23 mouse cellular contexts compared by ENCODE assay signal in the genomic region with DNA sequence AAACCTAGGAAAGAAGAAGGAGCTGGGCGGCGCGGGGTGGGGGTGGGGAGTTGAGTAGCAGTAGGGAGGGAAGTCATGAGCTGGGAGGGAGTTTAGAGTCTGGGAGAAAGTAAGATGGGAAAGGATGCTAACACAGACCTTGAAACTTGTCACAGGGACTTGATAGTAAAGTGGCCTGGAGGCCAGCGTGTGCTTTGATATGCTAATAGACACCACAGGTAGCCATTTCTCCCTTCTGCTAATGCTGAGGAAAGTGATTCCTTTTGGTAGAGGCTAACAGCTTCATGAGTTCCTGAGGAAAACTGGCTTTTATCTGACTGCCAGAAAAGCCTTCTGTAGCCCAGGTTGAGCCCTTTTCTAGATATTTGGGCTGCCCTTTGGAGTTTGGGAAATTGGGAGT. TPM values are rescaled to one million over a fixed set of nuclear protein-coding genes. Genes with fewer than 3 reads are reported as not detected.
DNase-seq lines count a peak whose midpoint lies in the region; ATAC-seq and TF ChIP-seq lines count a peak whose summit lies in the region.
"Had no signal": no experiment of that assay in that cellular context is flagged by ENCODE, and none has a peak within 500 bp of the region (broad histone marks: within the 10 kb centered on the region; RNA-seq: fewer than 3 reads in every experiment).

No protein-coding gene starts in this region.

- no peak overlapping the region for H3K4me2 ChIP-seq in midbrain, embryonic 14.5 days (ENCODE audit: low read length)
- no peak overlapping the region for H3K4me2 ChIP-seq in midbrain, embryonic 15.5 days
- H3K4me2 ChIP-seq in liver, embryonic 12.5 days, result no peak overlapping the region
- H3K4me2 ChIP-seq: embryonic facial prominence, embryonic 13.5 days; embryonic facial prominence, embryonic 15.5 days; forebrain, embryonic 12.5 days had no signal

- H3K27me3 ChIP-seq in midbrain, embryonic 14.5 days (ENCODE audit: control insufficient read depth, insufficient read depth, low read length), result no peaks in the 10 kb centered on the region
- no peaks in the 10 kb centered on the region for H3K27me3 ChIP-seq in midbrain, embryonic 15.5 days (replicated peaks)
- H3K27me3 ChIP-seq in liver, embryonic 12.5 days (replicated peaks), result no peaks in the 10 kb centered on the region
- H3K27me3 ChIP-seq: embryonic facial prominence, embryonic 13.5 days; embryonic facial prominence, embryonic 15.5 days; forebrain, embryonic 12.5 days had no signal

- peak; percentile 34 for DNase-seq in midbrain, embryonic 14.5 days
- peak; percentile 41 for DNase-seq in ES-E14 (ENCODE audit: low read depth, low spot score)
- DNase-seq in ZHBTc4 (ENCODE audit: low read depth, low spot score), result peak; percentile 81
- no peak for DNase-seq in cerebellum, postnatal 14 days
- DNase-seq in lung, adult 2 months, result no peak
- DNase-seq: adrenal gland, adult 2 months; adrenal gland, postnatal 10 days; adrenal gland, postnatal 25 days; cerebellum, adult 11-12 months; cerebellum, adult 2 months; cerebellum, adult 9-10 months; cerebellum, postnatal 10 days; cerebellum, postnatal 36 days; embryo, embryonic 11 days had no signal

- H3K9me3 ChIP-seq in midbrain, embryonic 14.5 days (ENCODE audit: control insufficient read depth, low read length), result no peaks in the 10 kb centered on the region
- no peaks in the 10 kb centered on the region for H3K9me3 ChIP-seq in midbrain, embryonic 15.5 days
- H3K9me3 ChIP-seq in ES-E14 (ENCODE audit: control insufficient read depth, insufficient read depth, low read depth, low read length), result no peaks in the 10 kb centered on the region
- no peaks in the 10 kb centered on the region for H3K9me3 ChIP-seq in liver, embryonic 12.5 days (replicated peaks)
- H3K9me3 ChIP-seq: embryonic facial prominence, embryonic 13.5 days; embryonic facial prominence, embryonic 15.5 days; forebrain, embryonic 10.5 days; forebrain, embryonic 12.5 days had no signal

- in situ Hi-C loops in ES-E14 (cut with MboI; ENCODE audit: low sequenced_read_pairs in 2 of 2, unreplicated experiment in 2 of 2), result no loop called here

- 8% methylated on average over 4 of the region's 4 CpGs for WGBS in midbrain, embryonic 14.5 days
- 7% methylated on average over 4 of the region's 4 CpGs for WGBS in midbrain, embryonic 15.5 days
- 28% methylated on average over 4 of the region's 4 CpGs for WGBS in liver, embryonic 12.5 days (ENCODE audit: insufficient replicate concordance)
- WGBS in lung, adult 2 months, result 47% methylated on average over 4 of the region's 4 CpGs

- TF ChIP-seq CTCF in lung, adult 2 months (IDR thresholded peaks at IDR 0.05; ENCODE audit: insufficient read depth, low read length), result no peak

- H3K9ac ChIP-seq in midbrain, embryonic 14.5 days (replicated peaks; ENCODE audit: low read length), result no peak overlapping the region
- H3K9ac ChIP-seq in midbrain, embryonic 15.5 days, result no peak overlapping the region
- H3K9ac ChIP-seq in ES-E14 (ENCODE audit: insufficient read depth, low read depth, low read length, poor library complexity, severe bottlenecking), result no peak overlapping the region
- H3K9ac ChIP-seq in liver, embryonic 12.5 days, result no peak overlapping the region
- H3K9ac ChIP-seq: embryonic facial prominence, embryonic 13.5 days; embryonic facial prominence, embryonic 15.5 days; forebrain, embryonic 12.5 days had no signal

- no peak overlapping the region for H3K27ac ChIP-seq in midbrain, embryonic 14.5 days (replicated peaks; ENCODE audit: low read depth, low read length)
- H3K27ac ChIP-seq in midbrain, embryonic 15.5 days, result no peak overlapping the region
- no peak overlapping the region for H3K27ac ChIP-seq in ES-E14 (ENCODE audit: insufficient read depth, low read depth, low read length, poor library complexity, severe bottlenecking)
- H3K27ac ChIP-seq in liver, embryonic 12.5 days, result no peak overlapping the region
- H3K27ac ChIP-seq: embryonic facial prominence, embryonic 13.5 days; embryonic facial prominence, embryonic 15.5 days; forebrain, embryonic 10.5 days; forebrain, embryonic 12.5 days had no signal

- H3K36me3 ChIP-seq in midbrain, embryonic 14.5 days (ENCODE audit: control insufficient read depth, insufficient read depth, low read length), result no peaks in the 10 kb centered on the region
- no peaks in the 10 kb centered on the region for H3K36me3 ChIP-seq in midbrain, embryonic 15.5 days (replicated peaks)
- H3K36me3 ChIP-seq in ES-E14 (ENCODE audit: control insufficient read depth, insufficient read depth, low read length, poor library complexity, severe bottlenecking), result no peaks in the 10 kb centered on the region
- H3K36me3 ChIP-seq in liver, embryonic 12.5 days, result no peaks in the 10 kb centered on the region
- H3K36me3 ChIP-seq: embryonic facial prominence, embryonic 13.5 days; embryonic facial prominence, embryonic 15.5 days; forebrain, embryonic 10.5 days; forebrain, embryonic 12.5 days had no signal

- TF ChIP-seq POLR2A in lung, adult 2 months (IDR thresholded peaks at IDR 0.05; ENCODE audit: borderline replicate concordance, extremely low read depth, low read depth, low read length), result no peak

- no peaks in the 10 kb centered on the region for H3K4me1 ChIP-seq in midbrain, embryonic 14.5 days (ENCODE audit: control insufficient read depth, insufficient read depth, low read length)
- no peaks in the 10 kb centered on the region for H3K4me1 ChIP-seq in midbrain, embryonic 15.5 days
- peaks cover 0 to 4% of the 10 kb centered on the region in 2 experiments; a peak in 2 of 4 replicates for H3K4me1 ChIP-seq in ES-E14 (ENCODE audit: control insufficient read depth in 2 of 2, insufficient read depth in 2 of 2, low read length in 2 of 2, poor library complexity in 1 of 2)
- no peaks in the 10 kb centered on the region for H3K4me1 ChIP-seq in liver, embryonic 12.5 days
- no peaks in the 10 kb centered on the region for H3K4me1 ChIP-seq in lung, adult 2 months (ENCODE audit: control insufficient read depth, insufficient read depth, low read length)
- H3K4me1 ChIP-seq: embryonic facial prominence, embryonic 15.5 days had no signal

- ATAC-seq in midbrain, embryonic 14.5 days (ENCODE audit: low FRiP score, low TSS enrichment), result no peak
- no peak for ATAC-seq in midbrain, embryonic 15.5 days (replicated peaks)
- ATAC-seq in liver, embryonic 12.5 days, result no peak
- ATAC-seq: forebrain, embryonic 14.5 days; forebrain, embryonic 16.5 days had no signal

- H3K4me3 ChIP-seq in midbrain, embryonic 14.5 days (replicated peaks; ENCODE audit: low read depth, low read length), result no peak overlapping the region
- no peak overlapping the region for H3K4me3 ChIP-seq in midbrain, embryonic 15.5 days
- no peak overlapping the region for H3K4me3 ChIP-seq in ES-E14 (ENCODE audit: insufficient read depth in 1 of 2, low read depth in 1 of 2, low read length in 2 of 2, poor library complexity in 1 of 2, severe bottlenecking in 1 of 2)
- H3K4me3 ChIP-seq in liver, embryonic 12.5 days, result no peak overlapping the region
- no peak overlapping the region for H3K4me3 ChIP-seq in lung, adult 2 months (replicated peaks; ENCODE audit: extremely low read depth, low read depth, low read length)
- H3K4me3 ChIP-seq: embryonic facial prominence, embryonic 13.5 days; embryonic facial prominence, embryonic 15.5 days; erythroblast, embryonic 14.5 days; forebrain, embryonic 10.5 days; forebrain, embryonic 12.5 days had no signal

TF ChIP-seq in ES-E14, 5 proteins besides CTCF, POLR2A, EP300 and RAD21:
- TF ChIP-seq ZC3H11A (IDR thresholded peaks at IDR 0.05; ENCODE audit: borderline replicate concordance, low read depth, low read length) (no peak), MAFK (IDR thresholded peaks at IDR 0.05; ENCODE audit: insufficient read depth, low read depth, low read length) (no peak), HCFC1 (IDR thresholded peaks at IDR 0.05; ENCODE audit: borderline replicate concordance, insufficient read depth, low read length) (no peak)

RNA-seq across cellular contexts. Expression of gene Lysmd4, which starts 38.6 kb away (rescaled TPM):
- polyA plus RNA-seq in midbrain, embryonic 14.5 days (2014; fragmentation: Nextera tagmentation; extraction: Ambion mirVana), result 30.0 and 31.9 TPM in 2 replicates
- 35.4 and 36.2 TPM in 2 replicates for polyA plus RNA-seq in midbrain, embryonic 15.5 days (2015; fragmentation: Nextera tagmentation; extraction: Ambion mirVana)
- 5.3 and 6.1 TPM in 2 replicates for total RNA-seq in ES-E14 (2012; rRNA removed)
- polyA plus RNA-seq in liver, embryonic 12.5 days (2016; fragmentation: Nextera tagmentation; extraction: Ambion mirVana), result 3.8 and 4.4 TPM in 2 replicates
- polyA plus RNA-seq in lung, adult 2 months (2012; rRNA removed), result 8.1 and 11.1 TPM in 2 replicates

Comparison
In these comparisons a context has a peak if more than half of its experiments do, and no peak if none do; other contexts are left out.
1. DNase-seq: peak in midbrain, embryonic 14.5 days (single experiment), ES-E14 (single experiment) and ZHBTc4 (single experiment); none in cerebellum, postnatal 14 days (0 of 2) and lung, adult 2 months (single experiment).